Mouse (Mus musculus): ENCODE data around the gene Rnf126. TPM values are rescaled to one million over a fixed set of nuclear protein-coding genes. Genes with fewer than 3 reads are reported as not detected.

Rnf126 gene
- polyA plus RNA-seq, 1 experiment from 2014 or later: 90.7 TPM

DNA sequence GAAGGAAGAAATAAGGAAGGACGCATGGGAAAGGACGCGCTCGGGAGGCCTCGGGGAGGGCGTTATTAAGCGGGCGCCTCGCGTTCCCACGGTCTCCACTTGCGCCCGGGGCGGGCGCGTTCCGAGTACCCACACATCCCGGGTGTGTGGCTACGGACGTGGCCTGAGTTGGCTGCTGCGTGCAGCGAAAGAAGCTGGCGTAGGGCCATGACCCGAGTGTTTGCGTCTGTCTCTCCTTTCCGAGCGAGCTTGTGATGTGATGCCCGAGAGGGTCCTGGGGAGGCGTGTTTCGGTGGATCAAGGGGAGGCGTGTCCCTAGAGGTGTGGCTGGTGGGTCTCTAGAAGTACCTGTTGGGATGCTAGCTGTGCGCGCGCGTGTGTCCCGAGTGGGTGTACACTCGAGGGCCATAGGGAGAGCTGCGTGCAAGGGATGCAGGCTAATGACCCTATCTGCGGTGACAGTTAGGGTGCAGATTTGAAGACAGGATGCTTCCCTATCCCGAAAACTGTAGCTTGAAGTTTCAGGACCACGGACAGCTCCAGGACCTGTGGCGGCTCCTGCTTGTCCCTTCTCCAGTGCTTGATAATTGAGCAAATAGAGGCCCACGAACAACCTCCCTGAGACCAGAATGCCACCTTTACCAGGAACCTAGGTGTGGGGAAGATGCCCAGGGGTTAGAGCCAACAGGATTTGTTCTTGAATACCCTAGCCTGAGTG lies 49.0 kb downstream of the Rnf126 start:
- Histone ChIP-seq H3K4me3 (peak overlapping the region; percentile 67), H3K4me2 (peak overlapping the region; percentile 94), H3K27me3 (peaks cover 61% of the 10 kb centered on the region), H3K9me3 (no peaks in the 10 kb centered on the region), H3K4me1 (replicated peaks) (peaks cover 30% of the 10 kb centered on the region), H3K36me3 (no peaks in the 10 kb centered on the region), H3K9ac (peak overlapping the region; percentile 82), H3K27ac (no peak overlapping the region)
- ATAC-seq (ENCODE audit: low FRiP score): no peak
- 5% methylated on average over 43 of the region's 43 CpGs for WGBS

DNA sequence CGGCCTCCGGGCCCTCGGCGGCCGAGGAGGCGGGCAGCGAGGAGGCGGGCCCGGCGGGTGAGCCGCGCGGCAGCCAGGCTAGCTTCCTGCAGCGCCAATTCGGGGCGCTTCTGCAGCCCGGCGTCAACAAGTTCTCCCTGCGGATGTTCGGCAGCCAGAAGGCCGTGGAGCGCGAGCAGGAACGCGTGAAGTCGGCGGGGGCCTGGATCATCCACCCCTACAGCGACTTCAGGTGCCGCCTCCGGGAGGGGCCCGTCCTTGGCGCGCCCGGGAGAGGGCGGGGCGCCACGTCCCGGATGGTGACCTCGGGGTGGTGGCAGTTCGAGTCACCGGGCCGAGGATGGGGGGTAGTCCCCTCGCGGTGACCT lies 49.8 kb downstream of the Rnf126 start:
- H3K27me3 ChIP-seq: peaks cover 61% of the 10 kb centered on the region
- peak overlapping the region; percentile 94 for H3K4me2 ChIP-seq
- peak; percentile 11 for ATAC-seq (ENCODE audit: low FRiP score)
- peak overlapping the region; percentile 82 for H3K9ac ChIP-seq
- peaks cover 2% of the 10 kb centered on the region for H3K36me3 ChIP-seq
- under 1% methylated on average over 43 of the region's 44 CpGs for WGBS
- H3K4me1 ChIP-seq (replicated peaks): peaks cover 25% of the 10 kb centered on the region
- no peaks in the 10 kb centered on the region for H3K9me3 ChIP-seq
- peak overlapping the region; percentile 67 for H3K4me3 ChIP-seq
- H3K27ac ChIP-seq: no peak overlapping the region

DNA sequence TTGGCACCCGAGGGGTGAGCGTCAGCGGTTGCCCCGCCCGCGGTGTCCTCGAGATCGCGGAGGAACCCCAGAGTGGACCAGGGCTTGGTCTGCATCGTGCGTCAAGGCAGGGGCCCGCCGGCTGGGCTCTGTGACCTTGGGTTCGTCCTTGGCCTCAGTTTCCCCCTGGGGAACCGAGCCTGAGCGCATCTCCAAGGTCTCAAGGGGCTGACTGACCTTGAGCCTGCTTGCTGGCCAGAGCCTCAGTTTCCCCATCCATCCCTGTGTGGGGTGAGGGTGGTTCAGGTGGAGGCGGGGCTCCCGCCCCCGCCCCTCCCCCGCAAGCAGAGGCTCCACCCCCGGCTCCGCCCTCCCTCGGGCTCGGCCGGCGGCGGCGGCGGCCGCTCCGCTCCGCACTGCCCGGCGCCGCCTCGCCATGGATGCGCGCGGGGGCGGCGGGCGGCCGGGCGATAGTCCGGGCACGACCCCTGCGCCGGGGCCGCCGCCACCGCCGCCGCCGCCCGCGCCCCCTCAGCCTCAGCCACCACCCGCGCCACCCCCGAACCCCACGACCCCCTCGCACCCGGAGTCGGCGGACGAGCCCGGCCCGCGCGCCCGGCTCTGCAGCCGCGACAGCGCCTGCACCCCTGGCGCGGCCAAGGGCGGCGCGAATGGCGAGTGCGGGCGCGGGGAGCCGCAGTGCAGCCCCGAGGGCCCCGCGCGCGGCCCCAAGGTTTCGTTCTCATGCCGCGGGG lies 50.3 kb downstream of the Rnf126 start, which contains the start of gene Hcn2:
Gene Hcn2, plus strand, starts transcription at position 381 of the 734 bp plus-strand sequence.
- Histone ChIP-seq H3K4me2 (peak within 1 kb of the TSS; percentile 94), H3K4me3 (peak within 1 kb of the TSS; percentile 67), H3K9me3 (no peaks in the 10 kb centered on the region), H3K27me3 (peaks cover 61% of the 10 kb centered on the region), H3K27ac (no peak within 1 kb of the TSS), H3K36me3 (peaks cover 7% of the 10 kb centered on the region), H3K4me1 (replicated peaks) (peaks cover 25% of the 10 kb centered on the region), H3K9ac (peak within 1 kb of the TSS; percentile 82)
- WGBS: 3% methylated on average over 49 of the region's 91 CpGs
- peak; percentile 50 for ATAC-seq (ENCODE audit: low FRiP score)

DNA sequence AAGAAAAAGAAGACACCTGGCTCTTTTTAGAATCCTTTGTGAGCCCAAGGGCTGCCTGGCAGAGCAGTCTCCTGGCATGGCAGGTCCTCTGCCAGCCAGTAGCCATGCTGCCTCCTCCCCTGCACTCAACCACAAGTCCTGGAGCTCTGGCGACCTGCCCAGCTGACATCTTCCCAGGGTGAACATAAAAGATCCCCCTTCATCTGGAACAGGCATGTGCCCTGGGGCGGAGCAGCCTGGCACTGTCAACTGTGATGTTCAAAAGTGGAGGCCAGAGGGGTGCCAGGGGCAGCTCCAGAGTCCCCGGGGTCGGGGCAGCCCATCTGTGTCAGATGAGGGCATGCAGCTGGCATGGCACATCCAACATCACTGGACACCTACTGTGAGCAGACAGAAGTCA lies 51.8 kb downstream of the Rnf126 start:
- Histone ChIP-seq H3K4me3 (no peak overlapping the region), H3K4me1 (replicated peaks) (peaks cover 25% of the 10 kb centered on the region), H3K27ac (no peak overlapping the region), H3K27me3 (peaks cover 56% of the 10 kb centered on the region), H3K9me3 (no peaks in the 10 kb centered on the region), H3K9ac (no peak overlapping the region), H3K36me3 (peaks cover 22% of the 10 kb centered on the region), H3K4me2 (no peak overlapping the region)
- no peak for ATAC-seq (ENCODE audit: low FRiP score)
- 70% methylated on average over 4 of the region's 4 CpGs for WGBS

DNA sequence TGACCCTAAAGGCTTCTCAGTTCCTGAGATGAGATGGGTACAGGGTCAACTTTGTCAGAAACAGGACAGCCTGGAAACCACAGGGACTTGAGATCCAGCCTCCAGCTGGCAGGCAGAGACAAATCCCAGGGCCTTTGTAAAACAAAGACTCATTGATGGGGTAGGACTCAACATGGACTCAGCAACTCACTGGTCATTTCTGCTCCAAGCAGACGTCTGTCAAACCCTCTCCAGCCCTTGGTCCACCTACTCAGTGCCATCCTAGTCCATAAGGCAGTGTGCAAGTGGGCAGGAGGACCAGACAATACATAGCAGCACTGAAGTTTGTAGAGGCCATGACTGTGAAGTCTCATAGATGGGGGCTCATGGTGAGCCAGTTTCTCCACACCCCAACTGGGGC lies 53.6 kb downstream of the Rnf126 start:
- H3K9ac ChIP-seq: no peak overlapping the region
- no peak for ATAC-seq (ENCODE audit: low FRiP score)
- peaks cover 37% of the 10 kb centered on the region for H3K36me3 ChIP-seq
- no peak overlapping the region for H3K4me3 ChIP-seq
- H3K27ac ChIP-seq: no peak overlapping the region
- H3K4me2 ChIP-seq: no peak overlapping the region
- peaks cover 37% of the 10 kb centered on the region for H3K27me3 ChIP-seq
- H3K4me1 ChIP-seq (replicated peaks): peaks cover 31% of the 10 kb centered on the region
- no peaks in the 10 kb centered on the region for H3K9me3 ChIP-seq
- 33% methylated on average over 1 of the region's 1 CpGs for WGBS

DNA sequence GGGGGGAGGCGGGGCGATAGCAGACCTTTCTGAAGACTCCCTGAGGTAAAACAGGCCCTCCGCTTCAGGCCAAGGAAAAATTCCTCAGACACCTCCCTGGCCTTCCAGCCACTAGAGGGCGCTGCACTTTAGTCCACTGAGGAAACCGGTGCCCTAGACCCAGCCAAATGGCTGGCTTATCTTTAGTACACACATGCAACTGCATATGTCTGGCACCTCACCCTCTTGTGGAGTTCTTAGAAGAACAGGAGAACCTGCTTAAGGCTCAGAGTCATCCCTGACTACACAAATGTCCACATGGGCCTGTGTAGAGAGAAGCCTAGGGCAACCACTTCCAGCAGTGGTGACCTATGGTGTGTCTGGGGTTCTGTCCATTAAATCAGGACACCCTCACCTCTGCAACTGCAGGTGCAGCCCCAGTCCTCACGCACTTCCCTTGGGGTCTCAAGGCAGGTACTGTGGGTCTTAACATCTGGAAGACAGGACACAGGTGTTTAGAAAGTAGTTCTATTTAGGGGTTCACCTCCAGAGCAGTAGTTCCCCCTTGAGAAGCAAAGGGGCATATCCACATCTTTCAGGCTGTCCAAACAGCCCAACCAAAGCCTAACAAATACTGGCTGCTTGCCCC lies 54.1 kb downstream of the Rnf126 start:
- no peaks in the 10 kb centered on the region for H3K9me3 ChIP-seq
- H3K36me3 ChIP-seq: peaks cover 37% of the 10 kb centered on the region
- H3K4me1 ChIP-seq (replicated peaks): peaks cover 31% of the 10 kb centered on the region
- no peak overlapping the region for H3K9ac ChIP-seq
- 16% methylated on average over 4 of the region's 6 CpGs for WGBS
- ATAC-seq (ENCODE audit: low FRiP score): no peak
- no peak overlapping the region for H3K27ac ChIP-seq
- peaks cover 32% of the 10 kb centered on the region for H3K27me3 ChIP-seq
- H3K4me3 ChIP-seq: no peak overlapping the region
- H3K4me2 ChIP-seq: no peak overlapping the region

DNA sequence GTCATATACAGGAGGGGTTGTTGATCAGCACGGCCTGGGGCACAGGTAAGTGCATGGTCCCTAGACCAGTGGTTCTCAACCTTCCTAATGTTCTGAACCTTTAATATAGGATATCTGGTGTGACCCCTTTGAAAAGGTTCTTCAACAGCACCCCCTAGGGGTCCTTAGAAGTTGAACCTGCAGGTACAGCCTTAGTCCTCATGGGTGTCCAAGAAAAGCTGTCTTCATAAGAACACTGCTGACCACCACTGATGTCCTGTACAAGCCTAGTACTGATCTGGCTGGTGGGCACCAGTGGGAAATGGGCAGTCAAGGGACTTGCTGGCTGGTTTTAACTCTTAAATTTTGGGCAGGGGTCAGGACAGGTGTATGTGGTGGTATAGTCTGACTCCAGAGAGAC lies 54.7 kb downstream of the Rnf126 start:
- 89% methylated on average over 1 of the region's 1 CpGs for WGBS
- ATAC-seq (ENCODE audit: low FRiP score): peak; percentile 11; the same call in 1 of the 2 replicates
- peaks cover 26% of the 10 kb centered on the region for H3K27me3 ChIP-seq

DNA sequence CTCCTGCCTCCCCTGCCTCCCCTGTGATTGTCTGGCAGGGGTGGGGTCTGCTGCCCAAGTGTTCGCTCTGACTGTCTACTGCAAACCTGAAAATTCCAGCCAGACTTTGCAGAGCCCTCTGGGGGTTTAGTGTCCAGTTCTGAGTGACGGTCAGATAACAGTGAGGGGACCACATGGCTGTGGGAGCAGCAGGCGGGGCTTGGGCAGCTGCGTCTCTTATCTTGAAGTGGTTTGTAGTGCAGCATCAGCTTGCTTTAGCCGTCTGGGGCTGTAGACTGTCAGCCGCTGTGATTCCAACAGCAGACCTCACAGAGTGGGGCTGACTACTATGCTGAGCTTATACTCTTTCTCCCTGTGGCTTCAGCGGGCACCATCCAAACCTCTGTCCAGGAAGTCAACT lies 57.4 kb downstream of the Rnf126 start:
- 83% methylated on average over 7 of the region's 7 CpGs for WGBS
- ATAC-seq (ENCODE audit: low FRiP score): no peak
- no peaks in the 10 kb centered on the region for H3K27me3 ChIP-seq
- H3K4me2 ChIP-seq: no peak overlapping the region
- no peak overlapping the region for H3K4me3 ChIP-seq
- H3K4me1 ChIP-seq (replicated peaks): peaks cover 41% of the 10 kb centered on the region
- H3K27ac ChIP-seq: no peak overlapping the region
- no peaks in the 10 kb centered on the region for H3K9me3 ChIP-seq
- H3K36me3 ChIP-seq: peaks cover 41% of the 10 kb centered on the region
- H3K9ac ChIP-seq: 0 out of 2 replicates have a peak overlapping the region, but pooled peaks have one; percentile 3

More for the DNA sequence above, 54.7 kb downstream of the Rnf126 start:
- no peaks in the 10 kb centered on the region for H3K9me3 ChIP-seq
- no peak overlapping the region for H3K4me3 ChIP-seq
- H3K4me2 ChIP-seq: no peak overlapping the region
- peaks cover 31% of the 10 kb centered on the region for H3K4me1 ChIP-seq (replicated peaks)
- H3K36me3 ChIP-seq: peaks cover 38% of the 10 kb centered on the region
- H3K9ac ChIP-seq: no peak overlapping the region
- H3K27ac ChIP-seq: no peak overlapping the region

DNA sequence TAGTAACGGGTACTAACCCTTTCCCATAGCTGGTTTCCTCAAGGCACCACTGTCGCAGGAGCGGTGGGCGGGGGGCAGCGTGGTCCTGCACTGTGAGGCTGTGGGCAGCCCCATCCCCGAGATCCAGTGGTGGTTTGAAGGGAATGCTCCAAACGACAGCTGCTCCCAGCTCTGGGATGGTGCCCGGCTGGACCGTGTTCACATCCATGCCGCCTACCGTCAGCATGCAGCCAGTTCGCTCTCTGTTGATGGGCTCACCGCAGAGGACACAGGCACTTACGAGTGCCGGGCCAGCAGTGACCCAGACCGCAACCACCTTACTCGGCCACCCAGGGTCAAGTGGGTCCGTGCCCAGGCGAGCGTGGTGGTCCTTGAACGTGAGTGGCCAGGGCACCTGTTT lies 58.1 kb downstream of the Rnf126 start:
- H3K4me1 ChIP-seq (replicated peaks): peaks cover 41% of the 10 kb centered on the region
- 91% methylated on average over 21 of the region's 21 CpGs for WGBS
- peaks cover 41% of the 10 kb centered on the region for H3K36me3 ChIP-seq
- no peak overlapping the region for H3K9ac ChIP-seq
- ATAC-seq (ENCODE audit: low FRiP score): no peak
- no peak overlapping the region for H3K27ac ChIP-seq
- H3K4me3 ChIP-seq: no peak overlapping the region
- no peaks in the 10 kb centered on the region for H3K27me3 ChIP-seq
- no peaks in the 10 kb centered on the region for H3K9me3 ChIP-seq
- H3K4me2 ChIP-seq: no peak overlapping the region

Other genes with a start within 250 kb of the Rnf126 start
- gene Plpp2, start 233.2 kb downstream of the Rnf126 start, polyA plus RNA-seq (2015; fragmentation: Nextera tagmentation; extraction: Ambion mirVana): 14.5 and 16.5 TPM in 2 replicates
- 52.4 and 57.1 TPM in 2 replicates for gene Mier2, start 211.8 kb downstream of the Rnf126 start, polyA plus RNA-seq (2015; fragmentation: Nextera tagmentation; extraction: Ambion mirVana)
- not detected in 2 replicates for gene Theg, start 179.6 kb downstream of the Rnf126 start, polyA plus RNA-seq (2015; fragmentation: Nextera tagmentation; extraction: Ambion mirVana)
- 0.17 and 0.27 TPM in 2 replicates for gene C2cd4c, start 152.9 kb downstream of the Rnf126 start, polyA plus RNA-seq (2015; fragmentation: Nextera tagmentation; extraction: Ambion mirVana)
- gene Shc2, start 129.0 kb downstream of the Rnf126 start, polyA plus RNA-seq (2015; fragmentation: Nextera tagmentation; extraction: Ambion mirVana): 24.5 and 26.5 TPM in 2 replicates
- not detected in 2 replicates for gene Odf3l2, start 121.2 kb downstream of the Rnf126 start, polyA plus RNA-seq (2015; fragmentation: Nextera tagmentation; extraction: Ambion mirVana)
- gene Madcam1, start 102.4 kb downstream of the Rnf126 start, polyA plus RNA-seq (2015; fragmentation: Nextera tagmentation; extraction: Ambion mirVana): 0.87 and 0.88 TPM in 2 replicates
- 86.5 and 93.4 TPM in 2 replicates for gene Tpgs1, start 97.6 kb downstream of the Rnf126 start, polyA plus RNA-seq (2015; fragmentation: Nextera tagmentation; extraction: Ambion mirVana)
- gene Cdc34, start 84.8 kb downstream of the Rnf126 start, polyA plus RNA-seq (2015; fragmentation: Nextera tagmentation; extraction: Ambion mirVana): 92.7 and 100 TPM in 2 replicates
- 1.1 and 1.4 TPM in 2 replicates for gene Gzmm, start 77.9 kb downstream of the Rnf126 start, polyA plus RNA-seq (2015; fragmentation: Nextera tagmentation; extraction: Ambion mirVana)
- 690 and 717 TPM in 2 replicates for gene Bsg, start 62.5 kb downstream of the Rnf126 start, polyA plus RNA-seq (2015; fragmentation: Nextera tagmentation; extraction: Ambion mirVana)
- 0.43 and 0.64 TPM in 2 replicates for gene Hcn2, start 50.3 kb downstream of the Rnf126 start, polyA plus RNA-seq (2015; fragmentation: Nextera tagmentation; extraction: Ambion mirVana)
- 37.1 and 42.4 TPM in 2 replicates for gene Polrmt, start 20.4 kb downstream of the Rnf126 start, polyA plus RNA-seq (2015; fragmentation: Nextera tagmentation; extraction: Ambion mirVana)
- gene Fgf22, start 11.9 kb downstream of the Rnf126 start, polyA plus RNA-seq (2015; fragmentation: Nextera tagmentation; extraction: Ambion mirVana): 1.00 and 2.1 TPM in 2 replicates
- gene Fstl3, start 10.3 kb upstream of the Rnf126 start, polyA plus RNA-seq (2015; fragmentation: Nextera tagmentation; extraction: Ambion mirVana): 1.3 and 1.4 TPM in 2 replicates
- 0.18 TPM in 1 of 2 replicates, not detected in the other for gene Prss57, start 24.0 kb upstream of the Rnf126 start, polyA plus RNA-seq (2015; fragmentation: Nextera tagmentation; extraction: Ambion mirVana)
- gene Palm, start 26.6 kb upstream of the Rnf126 start, polyA plus RNA-seq (2015; fragmentation: Nextera tagmentation; extraction: Ambion mirVana): 240 and 252 TPM in 2 replicates
- gene Misp, start 54.0 kb upstream of the Rnf126 start, polyA plus RNA-seq (2015; fragmentation: Nextera tagmentation; extraction: Ambion mirVana): 0.84 and 1.0 TPM in 2 replicates
- 84.7 and 86.0 TPM in 2 replicates for gene Ptbp1, start 87.5 kb upstream of the Rnf126 start, polyA plus RNA-seq (2015; fragmentation: Nextera tagmentation; extraction: Ambion mirVana)
- gene Prtn3, start 107.5 kb upstream of the Rnf126 start, polyA plus RNA-seq (2015; fragmentation: Nextera tagmentation; extraction: Ambion mirVana): 13.9 and 15.6 TPM in 2 replicates
- gene Plppr3, start 107.7 kb upstream of the Rnf126 start, polyA plus RNA-seq (2015; fragmentation: Nextera tagmentation; extraction: Ambion mirVana): 396 and 407 TPM in 2 replicates
- gene Elane, start 119.3 kb upstream of the Rnf126 start, polyA plus RNA-seq (2015; fragmentation: Nextera tagmentation; extraction: Ambion mirVana): 0.34 TPM in 1 of 2 replicates, not detected in the other
- gene Cfd, start 123.9 kb upstream of the Rnf126 start, polyA plus RNA-seq (2015; fragmentation: Nextera tagmentation; extraction: Ambion mirVana): not detected in 2 replicates
- gene Med16, start 142.0 kb upstream of the Rnf126 start, polyA plus RNA-seq (2015; fragmentation: Nextera tagmentation; extraction: Ambion mirVana): 55.3 and 58.3 TPM in 2 replicates
- gene Gm26602, start 143.9 kb upstream of the Rnf126 start, polyA plus RNA-seq (2015; fragmentation: Nextera tagmentation; extraction: Ambion mirVana): 20.6 and 22.0 TPM in 2 replicates
- 2.1 and 2.3 TPM in 2 replicates for gene Kiss1r, start 150.0 kb upstream of the Rnf126 start, polyA plus RNA-seq (2015; fragmentation: Nextera tagmentation; extraction: Ambion mirVana)
- gene R3hdm4, start 154.3 kb upstream of the Rnf126 start, polyA plus RNA-seq (2015; fragmentation: Nextera tagmentation; extraction: Ambion mirVana): 243 and 256 TPM in 2 replicates
- 3.5 and 4.0 TPM in 2 replicates for gene Arid3a, start 160.1 kb upstream of the Rnf126 start, polyA plus RNA-seq (2015; fragmentation: Nextera tagmentation; extraction: Ambion mirVana)
- gene Wdr18, start 193.2 kb upstream of the Rnf126 start, polyA plus RNA-seq (2015; fragmentation: Nextera tagmentation; extraction: Ambion mirVana): 77.4 and 77.9 TPM in 2 replicates
- gene Grin3b, start 203.8 kb upstream of the Rnf126 start, polyA plus RNA-seq (2015; fragmentation: Nextera tagmentation; extraction: Ambion mirVana): 0.61 and 0.65 TPM in 2 replicates
- gene Tmem259, start 217.4 kb upstream of the Rnf126 start, polyA plus RNA-seq (2015; fragmentation: Nextera tagmentation; extraction: Ambion mirVana): 16.0 and 16.3 TPM in 2 replicates
- 43.7 and 53.1 TPM in 2 replicates for gene Cnn2, start 221.6 kb upstream of the Rnf126 start, polyA plus RNA-seq (2015; fragmentation: Nextera tagmentation; extraction: Ambion mirVana)
- 5.2 and 6.1 TPM in 2 replicates for gene Abca7, start 229.5 kb upstream of the Rnf126 start, polyA plus RNA-seq (2015; fragmentation: Nextera tagmentation; extraction: Ambion mirVana)
- gene Arhgap45, start 249.7 kb upstream of the Rnf126 start, polyA plus RNA-seq (2015; fragmentation: Nextera tagmentation; extraction: Ambion mirVana): 2.5 and 2.8 TPM in 2 replicates

Measured in hindbrain, embryonic 13.5 days (tissue).